Mouse (Mus musculus) megakaryocyte, embryonic 14.5 days (primary cell): ENCODE measurements at regions not wholly inside any gene's neighbourhood (a gene's known extent, or its start where the extent isn't known, plus 50 kb on each side); places are given as distances from the start of the nearest gene placed in this dataset.

Source experiments
- FLI1 ChIP-seq: IDR thresholded peaks from 2 replicates; pipeline ENCODE4 v1.6.1; 2012; ENCODE audit warnings: low read length, inconsistent platforms, mixed read lengths
- GATA1 ChIP-seq: IDR thresholded peaks from 3 replicates; pipeline ENCODE4 v1.6.1; 2012; ENCODE audit warnings: mixed read lengths, low read length, inconsistent platforms, borderline replicate concordance

- TF ChIP-seq GATA1 (no peak), FLI1 (no peak)
Observed at GRCm38 (mm10) chr5:148709111-148709771, 156.7 kb upstream of the Ubl3 start.
